Mouse (Mus musculus): ENCODE measurements around the gene Cnot6.

DNA sequence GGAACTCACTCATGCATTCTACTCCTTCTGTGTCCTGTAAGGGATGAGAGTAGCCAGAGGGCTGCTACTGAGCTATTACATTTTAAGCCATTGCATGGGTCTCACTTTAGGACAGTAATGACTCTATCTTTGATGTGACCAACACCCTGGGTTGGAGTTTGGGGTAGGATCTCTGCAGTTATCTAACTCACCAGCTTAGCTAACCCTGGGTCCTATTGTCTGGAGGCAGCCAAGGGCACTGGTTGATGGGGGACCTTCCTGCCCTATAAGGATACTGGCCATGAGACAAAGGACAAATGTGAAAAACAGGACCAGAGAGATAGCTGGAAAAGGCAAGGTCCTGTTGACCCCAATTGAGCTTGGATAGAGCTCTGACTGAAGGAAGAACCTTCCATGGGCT lies 57.0 kb downstream of the Cnot6 start:
- TF ChIP-seq CTCF (IDR thresholded peaks at IDR 0.05; ENCODE audit: low read depth, low read length) (no peak), POLR2A (IDR thresholded peaks at IDR 0.05; ENCODE audit: borderline replicate concordance, low read depth, low read length) (no peak)
